Mouse (Mus musculus) embryonic stem cell, embryonic (primary cell): ENCODE measurements around the gene Catsperd.

Source experiments
- CTCF ChIA-PET, 4 experiments: fragments of 300-600 bp in 2 of 4; fragments of 350-600 bp in 2 of 4; sonication (Branson Sonifier 250); formaldehyde crosslinking; loops; one replicate each; lab custom pipeline; 2022; ENCODE audit warnings: inconsistent platforms in 2 of 4; lab: Charles Lee
- POLR2A ChIA-PET, 4 experiments: fragments of 300-600 bp in 2 of 4; fragments of 350-600 bp in 2 of 4; sonication (Branson Sonifier 250); formaldehyde crosslinking; loops; one replicate each; lab custom pipeline; 2022; ENCODE audit warnings: antibody characterized with exemption in 4 of 4, inconsistent platforms in 1 of 4; lab: Charles Lee

Gene Catsperd

DNA sequence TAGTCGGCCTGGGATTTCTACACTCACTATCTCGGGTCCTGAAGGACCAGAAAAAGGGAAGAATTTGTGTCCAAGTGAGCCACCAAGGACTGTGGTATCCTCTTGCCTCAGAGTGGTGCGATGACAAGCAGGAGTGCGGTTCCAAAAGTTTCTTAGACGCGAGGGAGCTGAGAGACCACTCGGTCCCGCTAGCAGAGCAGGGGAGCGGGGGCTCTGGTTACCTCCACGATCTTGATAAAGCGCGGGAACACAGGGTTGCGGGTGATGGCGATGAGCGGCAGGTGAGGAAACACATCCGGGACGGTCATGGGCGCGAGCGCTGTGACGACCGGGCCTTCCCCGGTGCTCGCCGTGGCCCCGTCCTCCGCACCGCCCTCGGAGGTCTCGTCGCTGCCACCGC lies 1.7 kb upstream of the Catsperd start:
- ChIA-PET POLR2A (interaction anchor here (0.5 to 12.4 kb wide), 89 partner anchors 9 to 667 kb away, joined by 3 to 429 read pairs (median 8); partner anchors contain the start of genes Gm17949 (in 3 of the 4), Gtf2f1 (in 3 of the 4), Ranbp3 (in 3 of the 4) and Rpl36 (in 3 of the 4)), CTCF (interaction anchor here (1.0 to 2.0 kb wide), 10 partner anchors 14 to 293 kb away, joined by 4 to 18 read pairs (median 5); partner anchors contain the start of genes Rpl36 (in 2 of the 4), Ndufa11 (in 1 of the 4) and Ranbp3 (in 1 of the 4))

DNA sequence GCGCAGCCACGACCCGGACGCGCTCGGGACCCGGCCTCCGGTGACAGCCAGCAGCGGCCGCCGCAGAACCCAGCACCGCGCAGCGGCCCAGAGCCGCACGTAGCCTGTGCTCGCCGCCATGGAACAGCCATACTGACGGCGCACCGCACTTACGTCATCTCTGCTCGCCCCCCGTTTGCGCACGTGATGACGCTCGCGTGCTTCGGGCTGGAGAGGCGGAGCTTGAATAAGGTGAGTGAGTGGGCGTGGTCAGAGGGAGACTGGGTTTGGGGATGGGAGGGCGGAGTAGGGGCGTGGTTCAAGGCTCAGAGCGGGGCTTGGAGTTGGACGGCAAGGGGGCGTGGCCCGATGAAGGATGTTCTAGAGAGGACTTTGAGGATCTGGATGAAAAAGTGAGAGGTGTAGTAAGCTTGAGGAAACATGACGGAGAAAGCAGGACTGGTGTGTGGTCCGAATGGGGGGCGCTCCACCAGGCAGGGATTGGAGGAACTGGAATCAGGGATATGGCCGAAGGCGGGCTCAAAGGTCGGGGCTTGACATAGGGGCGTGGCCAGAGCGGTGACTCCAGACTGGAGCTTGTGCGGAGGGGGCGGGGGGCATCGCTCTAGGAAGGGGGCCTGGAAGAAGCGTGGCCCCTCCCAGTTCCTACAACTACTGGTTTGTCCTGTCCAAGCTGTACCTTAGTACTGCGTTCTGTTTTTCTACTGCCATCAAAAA lies 1.0 kb upstream of the Catsperd start, which contains the start of gene Lonp1:
Gene Lonp1 (minus strand): TSS at position 134 of the 717 bp plus-strand sequence.
- ChIA-PET CTCF (interaction anchor here (0.5 to 2.0 kb wide), 29 partner anchors 14 to 502 kb away, joined by 3 to 18 read pairs (median 4); partner anchors contain the start of genes Rpl36 (in 2 of the 4), Fem1a (in 1 of the 4), Ndufa11 (in 1 of the 4) and Nrtn (in 1 of the 4)), POLR2A (interaction anchor here (0.5 to 12.4 kb wide), 147 partner anchors 8 to 668 kb away, joined by 3 to 429 read pairs (median 4); partner anchors contain the start of genes Gm17949 (in 3 of the 4), Gtf2f1 (in 3 of the 4), Ranbp3 (in 3 of the 4) and Rpl36 (in 3 of the 4))

DNA sequence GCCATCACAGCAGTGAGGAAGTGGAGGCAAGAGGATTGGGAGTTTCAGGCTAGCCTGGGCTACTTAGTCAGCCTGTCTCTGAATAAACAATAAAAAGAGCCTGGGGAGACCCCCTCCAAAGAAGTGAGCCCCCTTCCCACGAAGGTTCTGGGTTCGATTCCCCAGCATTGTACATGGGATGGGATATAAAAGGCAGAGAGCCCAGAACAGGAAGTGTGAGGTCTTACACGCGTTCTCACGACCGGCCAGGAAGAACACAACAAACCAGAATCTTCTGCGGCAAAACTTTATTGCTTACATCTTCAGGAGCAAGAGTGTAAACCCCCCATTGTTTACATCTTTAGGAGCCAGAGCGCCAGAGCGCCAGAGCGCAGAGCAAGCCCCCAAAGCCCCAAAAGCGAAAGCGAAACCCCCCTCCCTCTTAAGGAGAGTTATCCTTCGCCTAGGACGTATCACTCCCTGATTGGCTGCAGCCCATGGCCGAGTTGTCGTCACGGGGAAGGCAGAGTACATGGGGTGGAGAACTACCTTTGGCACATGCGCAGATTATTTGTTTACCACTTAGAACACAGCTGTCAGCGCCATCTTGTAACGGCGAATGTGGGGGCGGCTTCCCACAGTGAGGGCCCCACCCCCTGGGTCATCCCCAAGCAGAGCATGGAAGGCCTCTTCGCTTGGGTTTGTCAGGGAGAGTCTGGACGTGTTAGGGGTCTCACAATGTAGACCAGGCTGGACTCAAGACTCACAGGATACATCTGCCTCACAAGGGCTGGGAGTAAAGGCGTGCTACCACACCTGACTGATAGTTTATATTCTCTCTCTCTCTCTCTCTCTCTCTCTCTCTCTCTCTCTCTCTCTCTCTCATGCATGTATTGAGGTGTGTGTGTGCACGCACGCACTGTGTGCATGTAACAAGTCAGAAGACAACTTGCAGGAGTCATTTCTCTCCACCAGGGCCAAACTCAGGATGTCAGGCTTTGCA lies 2.1 kb downstream of the Catsperd start:
- CTCF ChIA-PET, result interaction anchor here in 1 of 4 experiments (0.7 kb wide), 1 partner anchor 128 kb away, joined by 3 read pairs; no protein-coding TSS in a partner anchor
- POLR2A ChIA-PET, result interaction anchor here (0.6 to 12.4 kb wide), 15 partner anchors 11 to 154 kb away, joined by 3 to 111 read pairs (median 4); partner anchors contain the start of genes Rpl36 (in 1 of the 4), Safb (in 1 of the 4) and Safb2 (in 1 of the 4)

DNA sequence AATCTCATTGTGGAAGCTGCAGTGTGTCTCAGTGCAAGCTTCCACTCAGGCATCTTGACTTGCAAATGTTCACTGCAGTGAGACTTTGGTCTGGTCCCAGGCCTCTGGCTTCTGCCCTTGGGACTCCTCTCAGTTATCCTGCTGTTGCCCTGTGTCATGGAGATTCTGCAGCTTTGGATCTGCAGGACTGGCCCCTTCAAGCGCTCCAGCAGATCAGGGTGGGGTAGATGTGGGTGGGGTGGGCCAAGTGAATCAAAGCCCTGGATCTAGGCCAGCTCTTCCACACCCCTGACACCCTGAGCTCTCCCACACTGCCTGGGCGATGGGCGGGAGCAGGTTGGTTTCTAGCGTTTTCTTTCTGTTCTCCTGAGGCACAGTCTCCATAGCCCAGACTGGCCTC lies 3.9 kb downstream of the Catsperd start:
- ChIA-PET CTCF (interaction anchor here in 3 of 4 experiments (0.6 to 1.5 kb wide), 9 partner anchors 16 to 304 kb away, joined by 3 to 7 read pairs (median 3); partner anchors contain the start of genes Mllt1 (in 1 of the 3) and Ranbp3 (in 1 of the 3)), POLR2A (interaction anchor here in 3 of 4 experiments (0.5 to 12.4 kb wide), 47 partner anchors 9 to 845 kb away, joined by 3 to 111 read pairs (median 4); partner anchors contain the start of genes Ranbp3 (in 2 of the 3), Rpl36 (in 2 of the 3), Safb (in 2 of the 3) and Khsrp (in 1 of the 3))

DNA sequence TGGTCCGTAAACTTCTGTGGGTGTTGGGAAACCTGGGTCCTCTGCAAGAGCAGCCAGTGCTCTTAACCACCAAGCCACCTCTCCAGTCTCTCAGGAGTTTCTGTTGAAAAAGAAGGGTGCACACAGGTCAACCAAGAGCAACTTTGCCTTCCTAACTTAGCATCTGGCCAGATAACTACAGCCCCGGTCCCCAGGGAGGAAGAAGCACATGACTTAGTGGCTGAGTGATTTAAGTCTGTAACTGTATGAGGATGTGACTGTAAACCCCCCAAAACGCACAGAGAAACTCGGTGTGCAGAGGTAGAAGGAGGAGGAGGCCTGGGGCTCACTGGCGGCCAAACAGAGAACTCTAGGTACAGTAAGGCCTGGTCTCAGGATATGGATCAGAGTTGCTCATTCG lies 6.1 kb downstream of the Catsperd start:
- CTCF ChIA-PET, result no interaction called here
- POLR2A ChIA-PET, result no interaction called here

DNA sequence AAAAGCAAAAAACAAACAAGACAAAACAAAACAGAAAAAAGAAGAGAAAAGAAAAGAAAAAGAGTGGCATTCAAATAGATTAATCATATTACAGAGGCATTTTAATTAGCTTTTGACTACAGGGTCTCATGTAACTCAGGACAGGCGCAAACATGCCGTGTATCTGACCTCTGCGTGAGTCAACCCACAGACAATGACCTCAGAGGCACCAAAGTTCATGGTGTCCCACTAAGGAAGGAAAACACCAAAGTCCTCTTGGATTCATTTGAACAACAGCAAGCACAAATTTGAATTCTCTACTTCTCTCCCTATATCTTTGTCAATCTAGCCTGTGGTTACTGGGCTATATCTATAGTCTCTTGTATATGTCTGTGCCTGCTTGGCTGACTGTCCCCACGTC lies 15.3 kb downstream of the Catsperd start:
- CTCF ChIA-PET, result no interaction called here

DNA sequence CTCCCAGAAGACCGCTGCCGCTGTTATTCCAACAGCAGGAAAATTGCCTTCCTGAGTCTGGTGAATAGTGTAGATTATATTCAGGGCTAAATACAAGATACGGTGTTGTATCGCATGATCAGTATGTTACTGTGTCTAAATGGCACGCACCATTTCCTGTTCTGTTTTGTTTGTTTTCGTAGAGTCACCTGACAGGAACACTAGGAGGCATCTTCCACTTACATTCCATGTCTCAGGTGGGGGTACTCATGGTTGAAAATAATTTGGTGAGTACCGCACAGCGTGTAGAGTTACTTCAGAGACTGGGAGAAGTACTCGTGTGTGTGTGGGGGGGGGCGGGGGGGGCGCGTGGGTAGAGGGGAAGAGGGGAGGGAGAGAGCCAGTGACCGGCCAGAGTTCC lies 19.6 kb downstream of the Catsperd start:
- CTCF ChIA-PET, result interaction anchor here in 3 of 4 experiments (0.6 to 1.4 kb wide), 4 partner anchors 12 to 165 kb away, joined by 3 to 4 read pairs (median 3); no protein-coding TSS in a partner anchor

More for the DNA sequence above, 15.3 kb downstream of the Catsperd start:
- POLR2A ChIA-PET, result interaction anchor here in 2 of 4 experiments (0.8 to 4.4 kb wide), 3 partner anchors 16 to 29 kb away, joined by 4 to 14 read pairs (median 5); partner anchors contain the start of genes Lonp1 (in 2 of the 2) and Catsperd (in 1 of the 2)

DNA sequence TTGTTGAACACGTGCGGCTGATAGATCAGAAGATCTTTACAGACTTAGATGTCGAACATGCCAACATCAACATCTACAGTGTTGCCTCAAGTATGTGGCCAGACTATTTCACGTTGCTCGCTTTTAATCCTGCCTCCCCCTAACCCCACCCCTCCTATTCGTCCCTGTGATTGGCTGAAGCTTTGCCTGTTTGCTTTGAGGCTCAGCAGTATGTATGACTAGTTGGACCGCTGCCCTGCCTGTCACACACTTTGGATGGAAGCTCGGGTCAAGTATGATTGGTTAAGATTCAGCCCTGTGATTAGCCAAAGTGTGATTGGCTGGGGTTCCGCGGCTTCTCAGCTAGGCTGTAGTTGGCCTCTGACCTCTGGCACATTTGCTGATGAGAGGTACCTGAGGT lies 23.9 kb downstream of the Catsperd start:
- CTCF ChIA-PET, result interaction anchor here (0.5 to 1.1 kb wide), 8 partner anchors 9 to 248 kb away, joined by 3 to 4 read pairs (median 3); no protein-coding TSS in a partner anchor
- POLR2A ChIA-PET, result interaction anchor here in 3 of 4 experiments (0.6 to 6.2 kb wide), 18 partner anchors 9 to 619 kb away, joined by 3 to 33 read pairs (median 6); partner anchors contain the start of genes Catsperd (in 2 of the 3), Lonp1 (in 2 of the 3), Safb2 (in 2 of the 3) and Gm17949 (in 1 of the 3)

More for the DNA sequence above, 19.6 kb downstream of the Catsperd start:
- POLR2A ChIA-PET, result interaction anchor here in 3 of 4 experiments (0.6 to 1.4 kb wide), 15 partner anchors 8 to 1117 kb away, joined by 3 to 8 read pairs (median 4); partner anchors contain the start of genes Catsperd (in 1 of the 3) and Lonp1 (in 1 of the 3)

DNA sequence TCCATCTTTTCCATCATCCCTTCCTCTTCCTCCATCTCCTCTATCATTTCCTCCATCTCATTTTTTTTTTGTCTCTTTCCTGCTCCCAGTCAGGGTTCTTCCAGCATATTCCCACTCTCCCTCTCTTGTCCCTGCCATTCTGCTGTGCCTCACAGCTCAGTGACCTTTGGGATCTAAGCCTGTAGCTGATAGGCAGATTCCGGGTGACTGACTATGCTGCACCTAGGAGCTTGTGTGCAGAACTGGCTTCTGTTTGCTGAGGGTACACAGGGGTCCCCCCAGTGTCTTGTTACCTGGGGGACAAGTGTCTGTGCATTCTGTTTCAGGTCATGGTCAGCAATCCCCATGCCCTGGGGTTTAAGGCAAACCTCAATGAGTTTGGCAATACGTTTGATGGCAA lies 26.8 kb downstream of the Catsperd start:
- CTCF ChIA-PET, result no interaction called here
- POLR2A ChIA-PET, result interaction anchor here in 2 of 4 experiments (0.6 to 4.0 kb wide), 5 partner anchors 9 to 462 kb away, joined by 3 to 23 read pairs (median 5); partner anchors contain the start of genes Catsperd (in 1 of the 2), Lonp1 (in 1 of the 2) and Ranbp3 (in 1 of the 2)

DNA sequence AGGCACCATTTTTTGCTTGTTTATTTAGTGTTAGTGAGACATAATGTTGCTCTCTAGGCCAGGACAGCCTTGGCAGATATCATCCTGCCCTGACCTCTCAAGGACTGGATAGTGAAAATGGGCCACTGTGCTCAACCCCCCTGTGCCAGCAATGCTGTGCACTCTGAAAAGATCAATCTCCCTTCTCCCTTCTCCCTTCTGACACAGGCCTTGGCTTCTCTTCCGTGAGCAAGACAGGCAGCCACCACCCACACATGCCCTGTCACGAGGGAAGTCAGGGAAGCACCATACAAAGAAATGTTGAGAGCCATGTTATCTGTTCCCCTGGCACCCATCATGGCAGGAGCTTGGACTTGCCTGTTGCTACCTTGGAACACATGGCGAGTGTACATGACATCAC lies 27.4 kb downstream of the Catsperd start:
- POLR2A ChIA-PET, result interaction anchor here in 2 of 4 experiments (1.3 to 4.0 kb wide), 4 partner anchors 9 to 28 kb away, joined by 3 to 23 read pairs (median 8); partner anchors contain the start of genes Catsperd (in 1 of the 2), Lonp1 (in 1 of the 2) and Ranbp3 (in 1 of the 2)
- CTCF ChIA-PET, result no interaction called here

DNA sequence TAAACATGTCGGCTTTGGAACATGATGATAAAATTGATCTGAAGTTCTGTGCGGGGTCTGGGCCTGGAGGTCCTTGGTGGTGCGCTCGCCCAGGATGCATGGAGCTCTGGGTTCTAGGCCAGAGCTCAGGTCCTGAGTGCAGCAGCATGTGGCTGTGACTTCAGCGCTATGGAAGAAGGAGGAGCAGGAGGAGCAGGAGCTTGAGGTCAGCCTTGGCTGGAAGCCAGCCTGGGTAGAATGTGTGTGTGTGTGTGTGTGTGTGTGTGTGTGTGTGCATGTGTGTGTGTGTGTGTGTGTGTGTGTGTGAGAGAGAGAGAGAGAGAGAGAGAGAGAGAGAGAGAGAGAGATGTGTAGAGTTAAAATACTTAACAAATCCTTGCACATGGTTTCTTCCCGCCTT lies 28.2 kb downstream of the Catsperd start:
- POLR2A ChIA-PET, result interaction anchor here in 2 of 4 experiments (0.6 to 2.7 kb wide), 13 partner anchors 8 to 288 kb away, joined by 3 to 12 read pairs (median 3); partner anchors contain the start of genes Catsperd (in 2 of the 2), Lonp1 (in 2 of the 2), Ranbp3 (in 2 of the 2) and Safb2 (in 1 of the 2)
- CTCF ChIA-PET, result interaction anchor here in 2 of 4 experiments (1.1 to 1.2 kb wide), 2 partner anchors 12 to 103 kb away, joined by 3 to 4 read pairs; no protein-coding TSS in a partner anchor

DNA sequence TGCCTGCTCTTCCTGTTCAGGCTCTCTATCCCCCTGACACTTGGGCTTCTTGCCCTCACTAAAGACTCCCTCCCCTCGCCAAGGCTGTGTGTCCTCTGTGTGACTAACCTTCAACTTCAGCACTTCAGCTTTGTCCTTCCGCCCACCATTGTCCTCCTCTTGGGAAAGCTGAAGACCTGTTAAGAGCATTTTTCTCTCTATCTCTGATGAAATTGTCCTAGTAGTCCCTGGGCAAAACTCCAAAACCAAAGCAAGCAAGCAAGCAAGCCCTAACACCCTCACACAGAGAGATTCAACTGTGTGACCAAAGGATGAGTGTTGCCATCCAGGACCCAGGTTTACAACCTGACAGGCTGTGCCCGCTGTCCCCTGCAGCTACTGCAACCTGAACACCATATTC lies 35.7 kb downstream of the Catsperd start:
- ChIA-PET POLR2A (interaction anchor here (0.6 to 8.1 kb wide), 66 partner anchors 8 to 585 kb away, joined by 3 to 111 read pairs (median 5); partner anchors contain the start of genes Ranbp3 (in 4 of the 4), Catsperd (in 3 of the 4), Lonp1 (in 3 of the 4) and Rpl36 (in 3 of the 4)), CTCF (interaction anchor here in 3 of 4 experiments (0.6 to 2.0 kb wide), 17 partner anchors 9 to 538 kb away, joined by 3 to 12 read pairs (median 4); partner anchors contain the start of genes Lonp1 (in 2 of the 3), Ranbp3 (in 2 of the 3) and Gm20219 (in 1 of the 3))

DNA sequence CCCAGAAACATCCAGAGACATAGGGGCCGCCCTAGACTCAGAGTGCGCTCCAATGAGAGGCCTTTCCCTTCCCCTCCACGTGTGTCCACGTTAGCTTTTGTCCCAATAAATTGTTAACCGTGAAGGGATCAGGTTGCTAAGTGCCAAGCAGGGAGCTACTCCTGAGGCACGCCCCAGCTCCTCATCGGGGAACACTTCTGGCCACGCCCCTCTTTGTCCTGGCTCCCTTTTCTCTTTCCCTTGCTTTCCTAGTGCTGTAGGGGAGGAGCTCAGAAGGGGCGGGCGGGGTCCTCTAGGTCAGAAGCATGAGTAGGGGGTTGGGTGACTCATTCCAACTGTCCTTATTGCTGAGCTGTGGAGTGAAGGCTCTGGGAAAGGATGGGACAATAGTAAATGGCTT lies 36.4 kb downstream of the Catsperd start:
- POLR2A ChIA-PET, result interaction anchor here (0.6 to 8.1 kb wide), 84 partner anchors 9 to 585 kb away, joined by 3 to 111 read pairs (median 4); partner anchors contain the start of genes Ranbp3 (in 4 of the 4), Catsperd (in 3 of the 4), Lonp1 (in 3 of the 4) and Rpl36 (in 3 of the 4)
- CTCF ChIA-PET, result interaction anchor here in 3 of 4 experiments (0.5 to 2.0 kb wide), 22 partner anchors 9 to 705 kb away, joined by 3 to 12 read pairs (median 3); partner anchors contain the start of genes Lonp1 (in 2 of the 3), Ranbp3 (in 2 of the 3) and Gm20219 (in 1 of the 3)

DNA sequence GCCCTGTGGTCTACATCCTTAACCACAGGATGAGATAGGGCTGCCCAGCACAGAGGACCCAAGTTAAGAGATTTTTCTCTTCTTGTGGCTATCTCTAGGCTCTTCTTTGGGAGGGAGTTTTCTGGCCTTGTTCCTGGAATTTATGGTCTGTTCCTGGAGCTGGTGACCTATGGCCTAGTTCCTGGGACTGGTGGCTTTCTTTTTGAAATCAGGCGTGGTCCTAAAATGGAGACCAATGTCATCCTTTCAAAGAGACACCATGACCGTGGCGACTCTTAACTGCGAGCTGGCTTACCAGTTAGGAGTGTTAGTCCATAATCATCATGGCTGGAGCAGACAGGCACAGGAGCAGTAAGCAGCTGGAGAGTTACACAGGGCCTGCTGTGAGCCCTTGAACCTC lies 38.4 kb downstream of the Catsperd start:
- POLR2A ChIA-PET, result interaction anchor here in 3 of 4 experiments (0.9 to 8.1 kb wide), 14 partner anchors 10 to 269 kb away, joined by 3 to 111 read pairs (median 4); partner anchors contain the start of genes Catsperd (in 2 of the 3), Lonp1 (in 2 of the 3) and Rpl36 (in 2 of the 3)
- CTCF ChIA-PET, result interaction anchor here in 1 of 4 experiments (1.6 to 1.8 kb wide), 2 partner anchors 113 to 341 kb away, joined by 3 to 5 read pairs; partner anchors contain the start of gene Kdm4b

DNA sequence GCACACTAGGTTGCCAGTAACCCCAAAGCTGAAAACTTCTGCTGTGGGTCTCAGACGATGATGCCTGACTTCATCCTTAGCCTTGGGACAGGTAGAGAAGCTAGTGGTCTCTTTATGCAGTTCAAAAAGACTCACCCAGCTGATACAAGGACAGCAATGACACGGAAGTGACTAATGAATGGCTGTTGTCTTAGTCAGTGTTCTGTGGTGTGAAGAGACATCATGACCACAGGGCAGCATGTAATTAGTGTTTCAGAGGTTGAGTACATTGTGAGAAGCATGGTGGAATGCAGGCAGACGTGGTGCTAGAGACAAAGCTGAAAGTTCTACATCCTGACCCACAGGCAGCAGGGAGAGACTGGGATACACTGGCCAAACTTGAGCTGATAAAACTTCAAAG lies 39.6 kb downstream of the Catsperd start:
- CTCF ChIA-PET, result interaction anchor here in 3 of 4 experiments (0.8 to 2.9 kb wide), 7 partner anchors 9 to 310 kb away, joined by 3 to 19 read pairs (median 4); partner anchors contain the start of gene Gm20219 (in 1 of the 3)

More for the DNA sequence above, 39.6 kb downstream of the Catsperd start:
- POLR2A ChIA-PET, result interaction anchor here (0.6 to 8.1 kb wide), 20 partner anchors 10 to 268 kb away, joined by 3 to 111 read pairs (median 6); partner anchors contain the start of genes Catsperd (in 2 of the 4), Lonp1 (in 2 of the 4), Rpl36 (in 2 of the 4) and Safb (in 1 of the 4)
